Mouse (Mus musculus) cerebellum, adult 2 months (tissue): ENCODE measurements around the gene Dnah1.

Experiments used
- CTCF ChIP-seq: fragments of 200-500 bp; IDR thresholded peaks from 2 replicates; pipeline ENCODE4 v1.5.1; 2011; ENCODE audit warnings: low read depth, mild to moderate bottlenecking, control low read depth, low read length, moderate library complexity, borderline replicate concordance; ENCODE audit not compliant: insufficient read depth
- POLR2A ChIP-seq: fragments of 200-500 bp; IDR thresholded peaks from 2 replicates; pipeline ENCODE4 v1.6.1; 2011; ENCODE audit warnings: low read length, control low read depth, borderline replicate concordance; ENCODE audit not compliant: insufficient read depth

DNA sequence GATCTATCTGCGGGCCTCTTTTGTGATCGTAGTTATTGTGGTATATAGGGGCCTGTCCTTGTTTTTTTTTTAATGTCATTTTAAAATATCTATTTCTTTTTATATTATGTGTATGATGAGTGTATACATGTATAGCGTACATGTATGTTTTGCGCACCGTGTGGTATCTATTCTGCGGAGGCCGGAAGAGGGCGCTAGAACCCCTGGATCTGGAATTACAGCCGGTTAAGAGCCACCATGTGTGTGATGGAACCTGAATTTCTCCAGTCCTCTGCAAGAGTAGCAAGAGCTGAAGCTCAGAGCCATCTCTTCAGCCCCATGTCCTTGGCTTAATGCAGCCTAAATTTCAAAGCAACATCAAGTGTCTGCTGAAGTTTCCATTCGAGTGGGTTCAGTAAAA, 1.2 kb upstream of the Dnah1 start:
- TF ChIP-seq POLR2A (no peak), CTCF (no peak)
